Mouse (Mus musculus) adrenal gland, postnatal 36 days (tissue): ENCODE data around the gene Cgas. TPM values are rescaled to one million over a fixed set of nuclear protein-coding genes. Genes with fewer than 3 reads are reported as not detected.
"Not testable (repeated sequence)": the region's sequence is repeated elsewhere in the genome, so short reads cannot be mapped to it uniquely, and the experiment has no call there.

Experiments
- DNase-seq, 2 experiments: peaks; one replicate each; pipeline ENCODE4 v3.0.0; 2021; ENCODE audit warnings: mixed read lengths in 1 of 2
- long read RNA-seq, 2 experiments: library from polyadenylated mRNA; stranded (forward); transcript quantifications; one replicate each; pipeline ENCODE4 v2.0.0; 2021; ENCODE audit warnings: borderline sequencing depth in 2 of 2
- total RNA-seq, 2 experiments: library from RNA; stranded (reverse); gene quantifications; 2 replicates each; pipeline ENCODE4 v1.2.3; 2021

The Cgas gene
- total RNA-seq: 1 to 10 TPM in 1 of 2 experiments, under 1 TPM in 1; 0.69 to 1.4 TPM
- long read RNA-seq, experiment 1, full-length matches to known transcripts: 1 of 2 reads
- long read RNA-seq, experiment 1, partial matches to known transcripts: 0 of 2 reads
- long read RNA-seq, experiment 1, other reads (novel, unspliced or antisense): 1 of 2 reads
- long read RNA-seq, experiment 2: 0 reads

DNA sequence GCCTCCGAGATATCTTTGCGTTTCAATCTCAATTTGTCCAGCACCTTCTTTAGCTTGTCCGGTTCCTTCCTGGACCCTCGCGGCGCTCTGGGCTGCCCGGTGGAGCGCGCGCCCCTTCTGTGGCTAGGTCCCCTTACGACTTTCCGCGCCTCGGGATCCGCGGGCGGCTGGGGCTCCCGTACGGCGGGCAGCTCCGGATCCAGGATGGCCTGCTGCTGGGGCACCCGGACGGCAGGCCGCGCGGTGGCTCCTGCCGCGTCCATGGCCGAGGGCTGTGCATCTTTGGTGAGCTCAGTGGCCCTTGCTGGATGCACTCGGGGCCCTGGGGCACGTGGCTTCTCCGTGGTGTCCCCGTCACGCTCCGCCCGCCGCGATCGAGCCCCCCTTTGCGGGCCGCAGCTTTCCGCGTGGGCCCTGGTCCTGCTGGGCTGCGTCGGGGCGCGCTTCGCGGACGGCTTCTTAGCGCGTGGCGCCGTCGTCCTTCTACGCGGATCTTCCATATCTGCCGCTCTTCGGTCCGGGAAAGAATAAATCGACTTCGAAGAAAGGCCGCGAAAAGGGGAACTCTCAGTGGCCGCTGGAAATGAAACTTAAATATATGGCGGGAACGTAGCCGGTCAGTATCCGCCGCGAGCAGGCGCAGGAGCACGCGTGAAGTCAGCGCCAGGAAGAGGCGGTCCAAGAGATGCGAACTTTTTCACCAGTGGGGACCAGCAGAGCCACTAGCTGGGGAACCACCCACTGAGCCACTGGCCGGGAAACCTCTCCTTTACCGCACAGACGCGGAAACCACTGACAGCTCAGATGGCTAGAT is at the start of gene Cgas:
Gene Cgas, minus strand, starts transcription at position 659 of the 814 bp plus-strand sequence.
- peak; percentile 69 to 78 for DNase-seq

DNA sequence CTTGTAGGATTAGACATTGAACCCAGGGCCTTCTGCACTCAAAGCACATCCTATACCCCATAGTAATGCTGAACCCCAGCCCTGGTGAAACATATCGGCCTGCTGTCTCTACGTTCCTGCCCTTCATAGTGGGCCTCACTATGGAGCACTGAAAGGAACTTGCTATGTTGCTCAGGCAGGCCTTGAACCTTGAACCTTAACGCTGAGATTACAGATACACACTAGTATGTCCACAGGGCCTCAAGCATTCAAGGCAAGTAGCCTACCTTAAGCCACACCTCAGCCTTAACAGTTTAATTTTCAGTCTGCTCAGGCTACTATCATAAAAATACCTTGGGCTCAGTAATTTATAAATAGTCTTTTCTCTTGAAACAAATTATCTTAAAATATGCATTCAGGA is 49.2 kb upstream of the Cgas start:
- DNase-seq: no peak

GRCm38 (mm10) chr9:78491169-78491568 is 48.1 kb upstream of the Cgas start:
- DNase-seq: no peak

DNA sequence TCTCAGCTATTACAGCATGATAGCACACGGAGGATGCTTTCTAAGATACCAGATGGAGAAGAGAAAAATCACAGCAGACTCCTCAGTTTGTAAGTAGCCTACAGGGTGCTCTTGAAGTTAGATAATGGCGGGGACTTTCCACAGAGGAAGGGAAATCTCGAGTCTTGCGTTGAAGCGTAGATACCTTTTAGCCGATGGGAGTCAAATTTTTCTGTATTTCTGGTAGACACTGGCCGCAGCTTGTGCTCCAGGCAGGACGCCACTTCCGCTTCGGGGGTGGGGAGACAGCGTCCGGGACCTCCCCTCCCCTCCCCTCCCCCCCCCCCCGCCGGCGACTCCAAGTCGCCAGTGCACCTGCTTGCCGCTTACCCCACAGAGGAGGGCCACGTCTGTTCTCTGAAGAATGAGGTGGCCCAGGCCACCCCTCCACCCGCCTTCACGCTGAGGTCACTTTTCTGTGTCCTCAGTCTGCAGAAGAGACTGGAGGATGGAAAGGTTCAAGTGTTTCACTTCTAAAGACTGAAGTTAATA is 45.9 kb upstream of the Cgas start, which contains the start of gene Eef1a1:
Gene Eef1a1, minus strand, starts transcription at position 262 of the 531 bp plus-strand sequence.
- peak; percentile 76 to 88 for DNase-seq

- DNase-seq: not testable (repeated sequence)
These were observed 45.0 kb upstream of the Cgas start for GRCm38 (mm10) chr9:78488021-78488420.

- DNase-seq: no peak
These were observed 41.6 kb upstream of the Cgas start for GRCm38 (mm10) chr9:78484660-78485059.

DNA sequence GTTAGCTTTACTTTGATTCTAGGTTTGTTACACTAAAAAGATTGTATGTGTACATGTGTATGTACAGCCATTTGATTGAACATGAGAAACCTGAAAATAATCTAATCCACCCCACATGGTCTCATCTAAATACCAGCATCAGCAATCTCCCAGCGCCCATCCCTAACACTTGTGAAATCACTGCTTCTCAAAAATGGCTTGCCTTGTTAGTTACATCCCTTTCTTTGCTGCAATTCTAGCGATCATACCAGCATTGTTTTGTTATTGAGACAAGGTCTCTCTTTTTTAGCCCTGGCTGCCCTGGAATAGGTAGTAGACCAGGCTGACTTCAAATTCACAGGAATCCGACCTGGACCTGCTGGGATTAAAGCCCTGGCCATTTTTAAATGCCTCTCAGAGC is 39.3 kb upstream of the Cgas start:
- no peak for DNase-seq

DNA sequence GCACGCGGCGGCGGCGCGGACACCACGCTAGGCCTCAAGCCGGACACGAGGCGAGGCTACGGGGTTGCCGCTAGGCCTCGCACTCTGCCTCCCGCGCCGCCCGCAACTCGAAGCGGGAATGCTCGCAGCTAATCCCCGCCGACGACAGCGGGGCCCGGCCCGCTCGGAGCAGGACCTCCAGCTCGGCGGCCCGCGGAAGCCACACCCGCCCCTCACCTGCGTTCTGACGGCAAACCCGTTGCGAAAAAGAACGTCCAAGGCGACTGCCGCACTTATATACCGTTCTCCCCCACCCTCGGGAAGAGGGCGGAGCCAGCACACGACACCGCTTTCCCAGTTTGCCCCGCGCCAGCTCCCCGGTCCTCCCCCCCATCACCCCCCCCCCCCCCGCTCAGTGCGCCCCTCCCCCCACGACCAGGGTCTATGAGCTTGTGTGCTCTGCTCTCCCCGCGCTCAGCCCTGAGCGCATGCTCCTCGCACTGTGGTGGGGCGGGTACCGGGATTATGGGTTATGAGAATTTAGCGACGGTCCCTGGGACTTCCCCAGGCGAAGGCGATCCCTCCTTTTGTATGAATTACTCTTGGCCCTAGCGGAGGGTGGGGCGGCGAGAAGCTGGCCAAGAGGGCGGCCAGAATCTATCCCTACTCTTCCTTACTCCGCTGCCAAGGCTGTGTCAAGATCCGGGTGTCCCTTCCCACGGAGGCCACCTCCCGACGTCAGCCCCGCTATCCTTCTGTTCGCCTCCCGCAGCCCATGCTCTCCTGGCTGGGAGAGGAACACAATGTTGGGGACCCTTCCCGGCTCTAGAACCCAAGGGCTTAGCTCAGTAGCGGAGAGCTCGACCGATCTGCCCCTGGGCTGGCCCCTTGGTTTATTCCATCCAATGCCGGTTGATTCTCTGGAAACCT is 38.6 kb upstream of the Cgas start:
- peak; percentile 95 to 96 for DNase-seq

DNA sequence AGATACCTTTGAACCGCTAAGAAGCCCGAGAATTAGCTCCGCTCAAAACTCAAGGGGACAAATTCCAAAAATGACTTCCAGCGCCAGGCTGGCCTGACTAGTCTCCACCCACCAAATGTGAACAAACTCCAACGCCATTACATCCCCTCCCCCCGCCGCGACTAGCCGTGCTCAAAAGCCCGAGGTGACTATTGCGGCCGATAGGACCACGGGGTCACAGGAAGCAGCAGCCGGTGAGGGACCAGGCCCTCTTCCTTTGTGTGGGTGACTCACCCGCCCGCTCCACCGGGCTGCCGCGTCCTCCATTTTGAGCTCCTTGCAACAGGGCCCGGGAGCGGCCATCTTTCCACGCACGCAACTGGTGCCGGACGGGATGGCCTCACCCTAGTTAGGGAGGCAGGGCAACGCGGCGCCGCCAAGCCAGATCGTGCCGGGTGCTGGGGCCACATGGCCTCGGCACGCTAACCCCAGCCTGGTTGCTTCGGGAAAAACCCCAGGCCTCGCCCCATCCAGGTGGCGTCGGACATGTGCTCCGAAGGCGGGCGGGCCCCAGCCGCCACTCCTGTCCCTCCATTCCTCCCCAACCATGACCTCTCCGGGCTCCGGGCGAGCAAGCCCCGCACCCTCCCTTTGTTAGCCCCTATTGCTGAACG is 37.8 kb upstream of the Cgas start:
- peak; percentile 84 to 88 for DNase-seq

DNA sequence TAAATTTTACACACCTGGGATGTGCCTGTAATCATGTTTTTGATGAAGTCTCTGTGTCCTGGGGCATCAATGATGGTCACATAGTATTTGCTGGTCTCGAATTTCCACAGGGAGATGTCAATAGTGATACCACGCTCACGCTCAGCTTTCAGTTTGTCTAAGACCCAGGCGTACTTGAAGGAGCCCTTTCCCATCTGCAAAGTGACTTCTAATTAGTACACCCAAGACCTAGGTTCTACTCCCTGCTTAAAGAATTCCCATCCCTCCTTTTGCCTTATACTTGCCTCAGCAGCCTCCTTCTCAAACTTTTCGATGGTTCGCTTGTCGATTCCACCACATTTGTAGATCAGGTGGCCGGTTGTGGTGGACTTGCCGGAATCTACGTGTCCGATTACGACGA is 37.2 kb upstream of the Cgas start:
- not testable (repeated sequence) for DNase-seq

DNA sequence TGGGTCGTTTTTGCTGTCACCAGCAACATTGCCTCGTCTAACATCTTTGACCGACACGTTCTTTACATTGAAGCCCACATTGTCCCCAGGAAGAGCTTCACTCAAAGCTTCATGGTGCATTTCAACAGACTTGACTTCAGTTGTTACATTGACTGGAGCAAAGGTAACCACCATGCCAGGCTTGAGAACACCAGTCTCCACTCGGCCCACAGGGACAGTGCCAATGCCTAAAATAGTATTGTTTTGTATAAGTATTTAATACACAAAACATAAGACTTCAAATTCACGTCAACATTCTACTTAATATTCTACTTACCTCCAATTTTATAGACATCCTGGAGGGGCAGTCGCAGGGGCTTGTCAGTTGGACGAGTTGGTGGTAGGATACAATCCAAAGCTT is 36.3 kb upstream of the Cgas start:
- not testable (repeated sequence) for DNase-seq

GRCm38 (mm10) chr9:78478009-78478605 is 35.1 kb upstream of the Cgas start:
- DNase-seq: not testable (repeated sequence)

DNA sequence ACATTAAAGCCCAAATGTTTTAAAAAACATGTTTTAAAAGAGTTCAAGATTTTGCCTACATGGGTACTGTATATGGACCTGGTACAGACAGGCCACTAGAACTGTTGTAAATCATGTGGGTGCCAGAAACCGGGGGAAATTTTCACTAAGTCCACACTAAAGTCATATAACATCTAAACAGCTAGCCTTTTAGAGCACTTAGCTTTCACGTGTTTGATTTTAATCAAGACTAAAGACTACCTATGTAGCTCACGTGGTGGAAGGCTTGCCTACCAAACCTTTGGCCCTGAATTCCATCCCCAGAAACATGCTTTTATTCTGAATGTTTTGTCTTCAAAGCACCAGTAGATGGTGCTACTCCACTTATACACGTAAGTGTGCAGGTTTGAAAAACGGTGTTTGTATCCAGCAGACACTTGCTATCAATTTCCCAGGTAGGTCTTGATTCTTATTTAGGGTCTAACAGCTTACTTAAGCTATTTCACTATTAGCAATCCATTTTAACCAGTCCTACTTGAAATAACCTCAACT is 34.0 kb upstream of the Cgas start:
- DNase-seq: no peak

GRCm38 (mm10) chr9:78476531-78477020 is 33.5 kb upstream of the Cgas start:
- DNase-seq: no peak

GRCm38 (mm10) chr9:78475873-78476272 is 32.8 kb upstream of the Cgas start:
- DNase-seq: no peak

- no peak for DNase-seq
These were observed 32.3 kb upstream of the Cgas start for GRCm38 (mm10) chr9:78475383-78475780.

DNA sequence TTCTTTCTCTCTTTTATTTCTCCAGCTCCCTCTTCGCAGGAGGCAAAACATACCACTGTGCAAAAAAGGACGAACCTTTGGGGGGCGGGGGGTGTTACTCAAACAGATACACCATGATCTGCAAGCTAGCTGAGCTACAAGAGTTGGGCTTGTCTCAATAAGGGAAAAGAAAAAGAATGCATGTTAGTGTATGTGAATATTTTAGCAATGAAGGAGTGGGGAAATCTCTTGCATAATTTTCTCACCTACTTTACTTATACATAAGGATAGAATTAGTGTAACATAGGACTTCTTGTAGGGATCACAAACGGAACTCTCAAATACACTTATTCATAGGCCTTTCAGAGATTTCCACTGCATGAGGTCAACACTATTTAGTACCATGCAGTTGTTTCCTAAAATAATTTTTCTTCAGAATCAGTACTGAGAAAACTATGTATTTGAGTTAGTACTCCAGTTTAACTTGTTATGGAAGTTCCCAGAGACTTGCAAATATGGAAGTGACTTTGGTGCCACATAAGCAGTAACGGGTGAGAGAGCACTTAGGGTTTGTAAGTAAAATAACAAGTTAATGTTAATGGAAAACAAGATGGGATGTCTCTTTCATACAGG is 31.8 kb upstream of the Cgas start:
- no peak for DNase-seq

- DNase-seq: no peak
These were observed 31.2 kb upstream of the Cgas start for GRCm38 (mm10) chr9:78474270-78474669.

GRCm38 (mm10) chr9:78473588-78473987 is 30.6 kb upstream of the Cgas start:
- no peak for DNase-seq

DNA sequence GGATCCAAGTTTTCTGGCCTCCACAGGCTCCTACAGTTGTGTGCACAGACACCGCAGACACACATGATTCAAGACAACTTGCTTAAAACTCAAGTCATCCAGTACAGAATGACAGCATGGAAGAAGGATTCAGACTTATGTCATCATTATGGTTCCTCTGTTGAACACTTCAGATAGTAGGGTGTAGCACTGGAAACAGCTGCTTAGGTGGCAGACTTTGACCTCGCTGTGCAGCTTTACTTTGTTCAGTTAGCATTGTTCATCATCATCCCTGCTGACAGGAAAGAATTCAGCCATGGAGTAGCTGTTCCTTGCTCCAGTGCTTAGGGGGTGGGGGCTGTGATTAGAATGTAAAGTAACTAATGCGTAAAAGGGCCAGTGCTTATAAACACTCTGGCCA is 22.7 kb upstream of the Cgas start:
- no peak for DNase-seq
